Mouse (Mus musculus) brain, embryonic 14.5 days (tissue): Measurements from ENCODE around the gene Rps5. TPM values are rescaled to one million over a fixed set of nuclear protein-coding genes. Genes with fewer than 3 reads are reported as not detected.
"Not testable (repeated sequence)": the region's sequence is repeated elsewhere in the genome, so short reads cannot be mapped to it uniquely, and the experiment has no call there.

Source experiments
- DNase-seq: peaks from one replicate; pipeline ENCODE4 v3.0.0-alpha.2; 2011; ENCODE audit warnings: low read depth
- CTCF ChIP-seq: fragments of 200-500 bp; IDR thresholded peaks from 2 replicates; pipeline ENCODE4 v1.5.1; 2012; ENCODE audit warnings: inconsistent platforms, mild to moderate bottlenecking, moderate library complexity, borderline replicate concordance; ENCODE audit not compliant: insufficient read depth, insufficient read length; ENCODE audit errors: extremely low read depth
- POLR2A ChIP-seq: fragments of 200-500 bp; IDR thresholded peaks from 2 replicates; pipeline ENCODE4 v1.6.1; 2012; ENCODE audit warnings: mild to moderate bottlenecking, inconsistent platforms, borderline replicate concordance; ENCODE audit not compliant: poor library complexity, insufficient read depth, insufficient read length, severe bottlenecking; ENCODE audit errors: extremely low read depth
- polyA plus RNA-seq: library from polyadenylated mRNA; depleted of rRNA; stranded (reverse); fragments of >200 nt; gene quantifications from 2 replicates; pipeline ENCODE4 v1.2.3, GENCODE M21; 2012; rRNA removed

Gene Rps5
- polyA plus RNA-seq: 2,137 and 2,684 TPM in 2 replicates

DNA sequence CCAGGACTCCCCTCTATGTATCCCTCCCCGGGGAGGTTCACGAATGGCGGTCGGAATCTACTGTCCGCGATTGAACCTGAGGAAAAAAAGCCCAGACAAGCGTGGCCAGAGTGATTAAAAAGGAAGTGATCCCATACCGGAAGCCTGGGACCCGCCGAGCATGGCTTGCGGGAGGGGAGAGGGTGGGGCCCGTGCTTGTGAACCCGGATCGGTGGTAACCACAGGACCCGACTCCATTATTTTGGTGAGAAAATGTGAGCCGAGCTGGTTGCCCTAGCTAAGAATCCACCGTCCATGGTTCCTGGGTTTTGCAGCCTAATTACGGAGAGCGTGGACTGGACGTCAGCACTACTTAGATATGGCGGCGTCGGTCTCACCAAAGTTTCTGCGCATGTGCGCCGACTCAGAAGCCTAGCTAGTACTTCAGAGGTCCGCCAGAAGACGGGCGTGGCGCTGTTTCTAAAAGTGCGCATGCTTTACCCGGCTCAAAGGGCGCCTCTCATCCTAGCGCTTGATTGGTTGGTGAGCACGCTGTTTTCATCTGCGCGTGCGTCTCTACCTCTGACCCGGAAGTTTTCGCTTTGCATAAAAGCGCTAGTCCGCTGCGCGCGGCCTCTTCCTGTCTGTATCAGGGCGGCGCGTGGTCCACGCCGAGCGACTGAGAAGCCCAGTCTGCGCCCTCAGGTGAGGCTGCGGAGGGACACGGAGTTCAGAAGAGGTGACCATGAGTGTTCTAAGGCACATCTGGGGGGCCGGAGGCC lies at the start of gene Rps5:
TSS of gene Rps5 (plus strand) at position 586 of the 761 bp plus-strand sequence.
- TF ChIP-seq CTCF (peak; percentile 91), POLR2A (peak; percentile 43; the same call in 1 of the 2 replicates)
- peak; percentile 100 for DNase-seq

DNA sequence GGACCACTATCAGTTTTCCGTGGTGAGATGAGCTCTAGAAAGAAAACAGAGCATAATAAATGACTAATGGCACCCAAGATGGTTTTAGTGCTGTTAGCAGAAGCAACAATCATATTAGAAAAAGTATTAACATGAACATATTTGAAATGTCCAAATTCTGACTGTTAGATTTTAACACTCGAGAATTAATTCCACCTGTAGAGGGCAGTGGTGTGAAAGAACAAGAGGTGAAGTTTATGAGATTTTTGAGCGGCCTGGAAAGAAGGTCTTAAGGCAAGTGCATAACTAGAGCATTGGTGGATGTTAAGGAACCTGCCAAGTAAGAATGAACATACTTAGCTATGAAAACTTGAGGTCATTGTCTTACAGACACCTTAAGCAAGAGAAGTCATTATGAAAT lies 47.8 kb upstream of the Rps5 start:
- peak; percentile 45 for DNase-seq
- no peak for TF ChIP-seq CTCF
- TF ChIP-seq POLR2A: no peak

GRCm38 (mm10) chr7:12880036-12880435 lies 42.1 kb upstream of the Rps5 start:
- no peak for DNase-seq
- TF ChIP-seq CTCF: no peak
- TF ChIP-seq POLR2A: no peak

DNA sequence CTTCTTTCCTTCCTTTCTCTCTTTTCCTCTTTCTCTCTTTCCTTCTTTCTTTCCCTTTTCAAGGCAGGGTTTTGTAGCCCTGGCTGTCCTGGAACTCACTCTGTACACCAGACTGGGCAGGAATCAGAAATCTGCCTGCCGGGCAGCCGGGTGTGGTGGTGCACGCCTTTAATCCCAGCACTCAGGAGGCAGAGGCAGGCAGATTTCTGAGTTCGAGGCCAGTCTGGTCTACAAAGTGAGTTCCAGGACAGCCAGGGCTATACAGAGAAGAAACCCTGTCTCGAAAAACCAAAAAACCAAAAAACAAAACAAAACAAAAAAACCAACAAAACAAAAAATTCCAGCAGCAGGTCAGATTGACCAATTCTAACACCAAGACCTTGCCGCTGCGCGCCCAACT lies 41.6 kb upstream of the Rps5 start:
- not testable (repeated sequence) for DNase-seq

DNA sequence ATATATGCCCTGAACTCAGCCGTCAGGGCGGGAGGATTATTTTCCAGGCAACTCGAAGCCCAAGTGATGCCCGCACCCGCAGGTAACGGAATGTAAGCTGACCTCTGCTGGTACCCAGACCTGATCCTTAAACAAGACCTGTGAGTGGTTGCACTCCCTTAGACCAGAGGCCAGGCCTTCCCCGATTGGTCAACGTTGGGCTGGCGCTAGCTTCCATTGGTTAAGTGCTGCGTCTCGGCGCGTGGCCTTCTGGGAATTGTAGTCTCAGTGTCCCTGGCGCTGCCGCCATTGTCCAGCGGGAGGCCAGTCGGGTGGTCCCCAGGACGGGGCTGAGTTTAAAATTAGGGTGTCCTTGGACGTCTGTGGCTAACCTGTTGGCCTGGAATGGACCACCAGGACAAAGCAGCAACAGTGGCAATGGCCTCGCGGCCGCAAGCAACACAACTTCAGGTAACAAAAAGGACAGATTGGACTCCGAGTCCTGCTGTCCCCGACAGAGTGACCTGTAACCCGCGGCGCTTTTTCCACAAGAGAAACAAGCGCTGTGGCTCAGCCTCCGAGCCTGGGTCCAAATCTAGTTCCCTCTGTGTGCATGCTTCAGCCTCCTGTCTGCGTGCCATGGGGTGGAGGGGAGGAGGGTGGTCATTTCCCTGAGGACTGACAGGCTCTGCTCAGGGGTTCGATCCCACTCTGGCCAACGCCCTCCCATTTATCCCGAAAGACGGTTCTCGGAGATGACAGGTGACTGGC lies 41.0 kb upstream of the Rps5 start, which contains the start of gene Zfp128:
TSS of gene Zfp128 (plus strand) at position 267 of the 750 bp plus-strand sequence.
- peak; percentile 77; the same call in 1 of the 2 replicates for TF ChIP-seq POLR2A
- TF ChIP-seq CTCF: no peak
- peak; percentile 98 for DNase-seq

GRCm38 (mm10) chr7:12886563-12887266 lies 35.4 kb upstream of the Rps5 start:
- TF ChIP-seq POLR2A (no peak), CTCF (no peak)
- no peak for DNase-seq

DNA sequence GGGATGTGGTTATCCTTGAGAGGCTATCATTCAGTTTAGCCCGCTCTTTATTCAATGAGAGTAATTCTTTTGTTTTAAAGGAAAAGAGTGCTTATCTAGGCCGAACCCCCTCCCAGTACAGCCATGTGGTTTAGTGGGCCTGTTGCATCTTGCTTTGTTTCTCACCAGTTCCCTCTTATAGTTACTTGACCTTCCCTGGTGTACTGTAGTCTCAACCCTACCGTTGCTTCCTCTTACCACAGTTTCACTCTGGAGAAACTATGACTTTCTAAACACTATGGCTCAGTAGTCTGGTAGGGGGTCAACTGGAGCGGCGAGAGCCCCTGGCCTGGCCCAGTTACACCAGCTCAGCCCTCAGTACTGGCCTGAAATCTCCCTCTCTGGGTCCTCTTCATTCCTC lies 34.5 kb upstream of the Rps5 start:
- DNase-seq: no peak

GRCm38 (mm10) chr7:12890928-12891327 lies 31.2 kb upstream of the Rps5 start:
- no peak for TF ChIP-seq POLR2A
- no peak for TF ChIP-seq CTCF
- no peak for DNase-seq

More for the DNA sequence above, 34.5 kb upstream of the Rps5 start:
- TF ChIP-seq CTCF: no peak
- TF ChIP-seq POLR2A: no peak

GRCm38 (mm10) chr7:12891334-12891733 lies 30.8 kb upstream of the Rps5 start:
- no peak for TF ChIP-seq POLR2A
- no peak for TF ChIP-seq CTCF
- no peak for DNase-seq

DNA sequence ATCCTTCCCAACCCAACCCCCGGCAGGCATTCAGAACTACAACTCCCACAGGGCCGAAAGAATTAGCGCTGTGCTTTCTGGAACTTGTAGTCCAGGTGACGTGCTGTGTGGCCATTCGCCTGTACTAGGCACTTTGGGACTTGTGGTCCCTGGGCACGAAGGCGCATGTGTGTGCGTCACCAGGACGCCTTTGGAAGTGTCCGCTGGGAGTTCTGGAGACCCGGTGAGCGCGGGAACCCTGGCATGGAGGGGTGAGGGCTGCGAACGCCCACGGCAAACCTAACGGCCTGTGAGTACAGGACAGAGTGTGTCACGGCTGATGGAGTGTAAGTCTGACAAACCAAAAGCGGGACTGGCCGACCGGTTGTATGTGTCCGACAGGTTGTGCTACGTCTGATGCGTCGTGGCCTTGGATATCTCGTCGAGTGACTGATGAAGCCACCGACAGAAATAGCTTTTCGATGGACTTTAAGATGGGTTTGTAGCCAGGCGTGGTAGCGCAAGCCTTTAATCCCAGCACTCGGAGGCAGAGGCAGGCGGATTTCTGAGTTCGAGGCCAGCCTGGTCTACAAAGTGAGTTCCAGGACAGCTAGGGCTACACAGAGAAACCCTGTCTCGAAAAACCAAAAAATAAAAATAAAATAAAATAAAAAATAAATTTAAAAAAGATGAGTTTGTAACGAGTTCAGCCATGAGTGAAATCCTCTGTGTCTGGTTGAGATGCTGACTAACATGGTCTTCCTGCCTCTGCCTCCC lies 24.3 kb upstream of the Rps5 start, which contains the start of gene Zscan22:
TSS of gene Zscan22 (plus strand) at position 161 of the 756 bp plus-strand sequence.
- TF ChIP-seq POLR2A (0 out of 2 replicates have a peak, but pooled peaks have one; percentile 8), CTCF (no peak)
- DNase-seq: peak; percentile 98

GRCm38 (mm10) chr7:12901517-12901916 lies 20.6 kb upstream of the Rps5 start:
- TF ChIP-seq POLR2A: no peak
- no peak for TF ChIP-seq CTCF
- no peak for DNase-seq

GRCm38 (mm10) chr7:12903623-12904022 lies 18.5 kb upstream of the Rps5 start:
- no peak for DNase-seq
- TF ChIP-seq POLR2A (no peak), CTCF (no peak)
